Comparison of ENCODE assay signal across 11 mouse cellular contexts in genomic region chr12:3783196-3783825, GRCm38 (mm10). TPM values are rescaled to one million over a fixed set of nuclear protein-coding genes. Genes with fewer than 3 reads are reported as not detected.
DNase-seq lines count a peak whose midpoint lies in the region; ATAC-seq and TF ChIP-seq lines count a peak whose summit lies in the region.
"Had no signal": no experiment of that assay in that cellular context is flagged by ENCODE, and none has a peak within 500 bp of the region (broad histone marks: within the 10 kb centered on the region; RNA-seq: fewer than 3 reads in every experiment).

No protein-coding gene starts in this region.

- DNase-seq in kidney, adult 2 months, result no peak
- DNase-seq in right cerebral cortex, postnatal 10 days (ENCODE audit: low spot score in 2 of 2), result peak; percentile 67 to 77
- DNase-seq in right cerebral cortex, adult 18-20 months, result no peak
- DNase-seq in midbrain, embryonic 11.5 days (ENCODE audit: low spot score, missing footprints), result peak; percentile 84
- no peak for DNase-seq in stomach, postnatal 0 days (ENCODE audit: low spot score)
- DNase-seq in cerebellum, postnatal 25 days, result no peak
- DNase-seq: adrenal gland, postnatal 10 days; cerebellum, postnatal 36 days; thymus, adult 2 months had no signal

- TF ChIP-seq EP300 in stomach, postnatal 0 days (optimal IDR thresholded peaks at IDR 0.05), result no peak

- peak overlapping the region; percentile 17; the same call in 1 of the 2 replicates for H3K27ac ChIP-seq in kidney, embryonic 14.5 days (ENCODE audit: low read depth, low read length)
- no peak overlapping the region for H3K27ac ChIP-seq in kidney, adult 2 months (ENCODE audit: insufficient read depth, low read depth, low read length)
- no peak overlapping the region for H3K27ac ChIP-seq in midbrain, embryonic 11.5 days (ENCODE audit: low read depth, low read length)
- 0 out of 2 replicates have a peak overlapping the region, but pooled peaks have one; percentile 2 for H3K27ac ChIP-seq in stomach, postnatal 0 days (replicated peaks)

- ATAC-seq in kidney, embryonic 14.5 days (ENCODE audit: low FRiP score, low TSS enrichment), result no peak
- no peak for ATAC-seq in midbrain, embryonic 11.5 days (ENCODE audit: low FRiP score)
- no peak for ATAC-seq in stomach, postnatal 0 days (ENCODE audit: low FRiP score, low TSS enrichment)
- ATAC-seq in frontal cortex, adult (ENCODE audit: low TSS enrichment), result no peak

- H3K9ac ChIP-seq in kidney, embryonic 14.5 days (ENCODE audit: low read depth, low read length), result no peak overlapping the region
- no peak overlapping the region for H3K9ac ChIP-seq in midbrain, embryonic 11.5 days (ENCODE audit: low read length)
- H3K9ac ChIP-seq in stomach, postnatal 0 days (ENCODE audit: low read length), result no peak overlapping the region

- H3K27me3 ChIP-seq in kidney, embryonic 14.5 days (ENCODE audit: control insufficient read depth, insufficient read depth, low read length), result no peaks in the 10 kb centered on the region
- no peaks in the 10 kb centered on the region for H3K27me3 ChIP-seq in kidney, adult 2 months (replicated peaks; ENCODE audit: control insufficient read depth, insufficient read depth, low read length)
- no peaks in the 10 kb centered on the region for H3K27me3 ChIP-seq in midbrain, embryonic 11.5 days (ENCODE audit: control insufficient read depth, insufficient read depth, low read length)
- no peaks in the 10 kb centered on the region for H3K27me3 ChIP-seq in stomach, postnatal 0 days (ENCODE audit: control insufficient read depth, insufficient read depth, low read length)

- no peaks in the 10 kb centered on the region for H3K36me3 ChIP-seq in kidney, embryonic 14.5 days (ENCODE audit: control insufficient read depth, insufficient read depth, low read length)
- H3K36me3 ChIP-seq in kidney, adult 2 months (ENCODE audit: control insufficient read depth, insufficient read depth, low read length), result no peaks in the 10 kb centered on the region
- H3K36me3 ChIP-seq in midbrain, embryonic 11.5 days (ENCODE audit: control insufficient read depth, insufficient read depth, low read length), result no peaks in the 10 kb centered on the region
- H3K36me3 ChIP-seq in stomach, postnatal 0 days (ENCODE audit: control insufficient read depth, insufficient read depth, low read length), result no peaks in the 10 kb centered on the region

- no peak for TF ChIP-seq CTCF in kidney, adult 2 months (conservative IDR thresholded peaks at IDR 0.05; ENCODE audit: insufficient read depth, insufficient read length, low read depth, low read length)
- no peak for TF ChIP-seq CTCF in stomach, postnatal 0 days (IDR thresholded peaks at IDR 0.05; ENCODE audit: low read depth)

- 58% methylated on average over 3 of the region's 3 CpGs for WGBS in kidney, embryonic 14.5 days
- 67% methylated on average over 3 of the region's 3 CpGs for WGBS in kidney, adult 2 months
- 53% methylated on average over 3 of the region's 3 CpGs for WGBS in midbrain, embryonic 11.5 days
- 48% methylated on average over 3 of the region's 3 CpGs for WGBS in stomach, postnatal 0 days

- peaks cover 61% of the 10 kb centered on the region for H3K4me1 ChIP-seq in kidney, embryonic 14.5 days (ENCODE audit: control insufficient read depth, insufficient read depth, low read length)
- peaks cover 22% of the 10 kb centered on the region for H3K4me1 ChIP-seq in kidney, adult 2 months (ENCODE audit: control insufficient read depth, insufficient read depth, low read length)
- H3K4me1 ChIP-seq in midbrain, embryonic 11.5 days (ENCODE audit: control insufficient read depth, insufficient read depth, low read length), result peaks cover 50% of the 10 kb centered on the region
- peaks cover 18% of the 10 kb centered on the region for H3K4me1 ChIP-seq in stomach, postnatal 0 days (replicated peaks; ENCODE audit: control insufficient read depth, insufficient read depth)

- no peak overlapping the region for H3K4me2 ChIP-seq in kidney, embryonic 14.5 days (replicated peaks; ENCODE audit: low read depth, low read length)
- H3K4me2 ChIP-seq in midbrain, embryonic 11.5 days, result no peak overlapping the region
- no peak overlapping the region for H3K4me2 ChIP-seq in stomach, postnatal 0 days (replicated peaks; ENCODE audit: low read depth)

- H3K9me3 ChIP-seq in kidney, embryonic 14.5 days (ENCODE audit: control insufficient read depth, low read length), result no peaks in the 10 kb centered on the region
- H3K9me3 ChIP-seq in midbrain, embryonic 11.5 days (ENCODE audit: control insufficient read depth, low read length), result no peaks in the 10 kb centered on the region
- H3K9me3 ChIP-seq in stomach, postnatal 0 days (ENCODE audit: control insufficient read depth, low read length), result no peaks in the 10 kb centered on the region

- no peak for TF ChIP-seq POLR2A in kidney, adult 2 months (IDR thresholded peaks at IDR 0.05; ENCODE audit: low read depth, low read length)

- no peak overlapping the region for H3K4me3 ChIP-seq in kidney, embryonic 14.5 days (ENCODE audit: low read length)
- no peak overlapping the region for H3K4me3 ChIP-seq in kidney, adult 2 months (ENCODE audit: insufficient read depth, low read depth, low read length)
- no peak overlapping the region for H3K4me3 ChIP-seq in midbrain, embryonic 11.5 days (ENCODE audit: low read depth, low read length)
- no peak overlapping the region for H3K4me3 ChIP-seq in stomach, postnatal 0 days (ENCODE audit: low read depth, low read length)

RNA-seq across cellular contexts. Expression of gene Dnmt3a, which starts 22.5 kb away (rescaled TPM):
- polyA plus RNA-seq in kidney, embryonic 14.5 days (2014; fragmentation: Nextera tagmentation; extraction: Ambion mirVana), result 59.9 and 87.9 TPM in 2 replicates
- polyA plus RNA-seq in kidney, adult 2 months (2012; rRNA removed), result 11.8 and 12.9 TPM in 2 replicates
- polyA plus RNA-seq in midbrain, embryonic 11.5 days (2014; fragmentation: Nextera tagmentation; extraction: Ambion mirVana), result 49.6 and 56.5 TPM in 2 replicates
- polyA plus RNA-seq in stomach, postnatal 0 days (2015; fragmentation: Nextera tagmentation; extraction: Ambion mirVana), result 29.7 and 44.0 TPM in 2 replicates

Comparison
In these comparisons a context has a peak if more than half of its experiments do, and no peak if none do; other contexts are left out.
1. H3K27ac ChIP-seq: peak in kidney, embryonic 14.5 days (single experiment) and stomach, postnatal 0 days (single experiment); none in kidney, adult 2 months (single experiment) and midbrain, embryonic 11.5 days (single experiment).
2. DNase-seq: peak in right cerebral cortex, postnatal 10 days (2 of 2) and midbrain, embryonic 11.5 days (single experiment); none in kidney, adult 2 months (single experiment), right cerebral cortex, adult 18-20 months (single experiment), stomach, postnatal 0 days (single experiment) and cerebellum, postnatal 25 days (0 of 2).